Mouse (Mus musculus) cerebellum, adult (tissue): ENCODE data around the gene Eif5a.

ENCODE experiments used
- ATAC-seq: cut with Nextera tagmentation; 2 replicates; pipeline ENCODE4 v1.9.2; 2017; ENCODE audit warnings: mild to moderate bottlenecking, moderate library complexity, mixed read lengths; ENCODE audit not compliant: insufficient number of reproducible peaks, low FRiP score, low TSS enrichment

The Eif5a gene

GRCm38 (mm10) chr11:69910177-69910576 is 11.6 kb downstream of the Eif5a start:
- ATAC-seq = no peak

GRCm38 (mm10) chr11:69909174-69909573 is 12.6 kb downstream of the Eif5a start:
- no peak for ATAC-seq

GRCm38 (mm10) chr11:69908645-69909044 is 13.1 kb downstream of the Eif5a start:
- ATAC-seq = no peak

- no peak for ATAC-seq
These were observed 17.4 kb downstream of the Eif5a start for GRCm38 (mm10) chr11:69904311-69904710.

- ATAC-seq = no peak
These were observed 18.8 kb downstream of the Eif5a start for GRCm38 (mm10) chr11:69902972-69903371.

GRCm38 (mm10) chr11:69901993-69902392 is 19.8 kb downstream of the Eif5a start:
- no peak for ATAC-seq

- peak; percentile 51; the same call in 1 of the 2 replicates for ATAC-seq
These were observed 20.3 kb downstream of the Eif5a start for GRCm38 (mm10) chr11:69901406-69901846.

- peak; percentile 94 for ATAC-seq
These were observed 21.0 kb downstream of the Eif5a start, which contains the start of the genes 2810408A11Rik and Neurl4 for GRCm38 (mm10) chr11:69900471-69901405. TSS of gene 2810408A11Rik (minus strand) at chr11:69900987. TSS of gene Neurl4 (plus strand) at chr11:69901072.

- no peak for ATAC-seq
These were observed 21.9 kb downstream of the Eif5a start for GRCm38 (mm10) chr11:69899870-69900269.

GRCm38 (mm10) chr11:69895291-69895690 is 26.5 kb downstream of the Eif5a start, which contains the start of gene Acap1:
TSS of gene Acap1 (minus strand) at chr11:69895539.
- ATAC-seq = no peak

- no peak for ATAC-seq
These were observed 27.1 kb downstream of the Eif5a start for GRCm38 (mm10) chr11:69894671-69895070.

- no peak for ATAC-seq
These were observed 30.3 kb downstream of the Eif5a start for GRCm38 (mm10) chr11:69891482-69891881.

GRCm38 (mm10) chr11:69886907-69887635 is 34.7 kb downstream of the Eif5a start:
- ATAC-seq = no peak

GRCm38 (mm10) chr11:69884663-69885062 is 37.1 kb downstream of the Eif5a start:
- no peak for ATAC-seq

- no peak for ATAC-seq
These were observed 37.5 kb downstream of the Eif5a start for GRCm38 (mm10) chr11:69884240-69884639.

- no peak for ATAC-seq
These were observed 38.1 kb downstream of the Eif5a start for GRCm38 (mm10) chr11:69883527-69884151.

- ATAC-seq = no peak
These were observed 38.7 kb downstream of the Eif5a start for GRCm38 (mm10) chr11:69883066-69883465.

- ATAC-seq = no peak
These were observed 39.7 kb downstream of the Eif5a start for GRCm38 (mm10) chr11:69881787-69882670.

- ATAC-seq = peak; percentile 65; the same call in 1 of the 2 replicates
These were observed 40.7 kb downstream of the Eif5a start, which contains the start of gene Kctd11 for GRCm38 (mm10) chr11:69880853-69881603. TSS of gene Kctd11 (minus strand) at chr11:69881406.
